Mouse (Mus musculus): ENCODE measurements at regions not wholly inside any gene's neighbourhood (a gene's known extent, or its start where the extent isn't known, plus 50 kb on each side); places are given as distances from the start of the nearest gene placed in this dataset.

DNA sequence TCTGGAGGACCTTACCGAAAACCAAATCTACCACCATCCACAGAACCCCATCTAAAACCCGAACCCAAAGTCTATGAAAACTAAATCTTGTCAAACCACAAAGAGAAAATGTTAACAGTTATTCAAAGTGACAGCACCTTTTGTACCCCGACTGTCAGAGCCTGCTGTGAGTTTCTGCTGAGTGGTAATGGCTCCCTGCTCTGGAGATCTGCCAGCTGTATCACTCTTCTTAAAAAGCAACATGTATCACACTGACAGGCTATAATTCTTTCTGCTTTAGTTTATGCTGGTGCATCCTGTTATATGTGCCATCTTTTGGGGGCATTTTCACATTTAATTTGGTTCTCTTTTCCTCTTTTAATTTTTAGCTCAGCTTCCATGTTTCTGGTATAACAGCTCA is 268.5 kb downstream of the Fam84a start:
- TF ChIP-seq CTCF (IDR thresholded peaks at IDR 0.05; ENCODE audit: low read depth) (no peak), EP300 (IDR thresholded peaks at IDR 0.05; ENCODE audit: low read depth) (no peak)

Measured in heart, postnatal 0 days (tissue).